Mouse (Mus musculus) E14TG2a.4 (cell line): ENCODE results near the gene Plekho2.

ENCODE experiments used
- CTCF ChIP-seq: conservative IDR thresholded peaks from 2 replicates; pipeline ENCODE4 v1.5.1; 2014; ENCODE audit warnings: low read length
- NANOG ChIP-seq: IDR thresholded peaks from 2 replicates; pipeline ENCODE4 v1.6.1; 2014; ENCODE audit warnings: borderline replicate concordance, low read length, mixed read lengths

GRCm38 (mm10) chr9:65613098-65613497, 33.3 kb upstream of the Plekho2 start:
- no peak for TF ChIP-seq CTCF
- no peak for TF ChIP-seq NANOG
